Mouse (Mus musculus) gastrocnemius, adult 18-20 months (tissue): ENCODE measurements around the gene S1pr3. TPM values are rescaled to one million over a fixed set of nuclear protein-coding genes. Genes with fewer than 3 reads are reported as not detected.

Source experiments
- DNase-seq: peaks from one replicate; pipeline ENCODE4 v3.0.0; 2021; ENCODE audit warnings: low spot score
- total RNA-seq, 2 experiments: library from RNA; stranded (reverse); gene quantifications; 2 replicates each; pipeline ENCODE4 v1.2.3; 2021

Gene S1pr3
- total RNA-seq, 2 experiments from 2014 or later, result 3.0 to 4.2 TPM

GRCm38 (mm10) chr13:51405731-51406320 lies 2.6 kb upstream of the S1pr3 start:
- DNase-seq, result no peak

GRCm38 (mm10) chr13:51407541-51408217 lies 760 bp upstream of the S1pr3 start:
- peak; percentile 29 for DNase-seq

DNA sequence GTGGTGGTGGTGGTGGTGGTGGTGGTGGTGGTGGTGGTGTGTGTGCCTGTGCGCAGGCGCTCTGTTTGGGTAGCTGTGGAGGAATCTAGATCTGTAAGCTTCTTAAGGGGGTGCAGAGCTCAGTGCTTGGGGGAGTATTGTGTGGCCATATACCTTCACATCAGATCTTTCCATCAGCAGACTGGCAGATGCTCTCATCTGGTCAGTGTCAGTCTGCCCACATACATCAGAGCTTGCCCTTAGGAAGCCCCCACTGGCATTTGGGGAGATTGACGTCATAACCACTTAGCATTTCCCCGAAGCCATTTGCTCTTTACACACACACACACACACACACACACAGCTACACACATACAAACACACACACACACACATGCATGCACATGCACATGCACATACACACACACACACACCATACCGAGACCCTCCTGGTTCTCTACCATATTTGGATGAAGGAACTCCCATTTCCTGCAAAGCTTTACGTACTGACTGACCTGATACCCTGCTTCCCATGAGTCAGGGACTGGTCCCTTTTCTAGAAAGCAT lies 1.6 kb downstream of the S1pr3 start:
- DNase-seq, result no peak

DNA sequence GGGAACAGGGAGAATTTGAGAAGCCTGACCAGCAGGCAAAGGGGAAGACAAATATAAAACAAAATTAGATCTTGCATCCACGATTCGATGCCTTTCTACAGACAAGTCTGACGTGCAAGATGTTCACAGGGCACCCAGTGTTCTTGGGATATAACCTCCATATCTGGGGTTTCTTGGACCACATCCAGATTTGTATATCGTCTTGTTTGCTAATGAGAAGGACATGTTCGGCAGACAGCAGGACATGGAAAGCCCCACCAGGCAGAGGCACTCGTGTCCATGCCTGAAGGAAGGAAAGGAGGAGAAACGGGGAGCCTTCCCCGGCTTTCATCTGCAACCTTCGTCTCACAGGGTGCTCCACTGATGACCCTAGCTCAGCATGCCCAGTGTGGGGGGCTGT lies 2.8 kb downstream of the S1pr3 start:
- no peak for DNase-seq

- no peak for DNase-seq
These were observed 3.4 kb downstream of the S1pr3 start for GRCm38 (mm10) chr13:51411696-51412430.

DNA sequence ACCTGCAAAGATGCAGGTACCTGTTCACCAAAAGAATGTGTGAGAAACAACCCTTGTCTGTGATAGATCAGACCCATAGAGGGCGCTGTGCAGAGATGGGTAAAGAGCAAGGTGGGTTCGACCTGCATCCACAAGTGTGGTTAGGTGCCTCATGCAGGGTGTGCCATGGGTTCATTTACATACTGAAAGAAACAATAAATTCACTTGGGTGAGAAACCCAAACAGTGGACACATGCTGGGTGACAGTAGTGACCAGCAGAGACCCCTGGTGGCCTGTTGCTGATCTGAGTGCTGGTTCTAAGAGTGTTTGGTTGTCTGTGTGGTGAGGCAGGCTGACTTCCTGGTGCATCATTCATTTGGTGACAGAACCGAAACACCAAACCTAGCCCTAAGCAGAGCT lies 5.0 kb downstream of the S1pr3 start:
- DNase-seq, result no peak

- no peak for DNase-seq
These were observed 8.3 kb downstream of the S1pr3 start for GRCm38 (mm10) chr13:51416727-51417126.

DNA sequence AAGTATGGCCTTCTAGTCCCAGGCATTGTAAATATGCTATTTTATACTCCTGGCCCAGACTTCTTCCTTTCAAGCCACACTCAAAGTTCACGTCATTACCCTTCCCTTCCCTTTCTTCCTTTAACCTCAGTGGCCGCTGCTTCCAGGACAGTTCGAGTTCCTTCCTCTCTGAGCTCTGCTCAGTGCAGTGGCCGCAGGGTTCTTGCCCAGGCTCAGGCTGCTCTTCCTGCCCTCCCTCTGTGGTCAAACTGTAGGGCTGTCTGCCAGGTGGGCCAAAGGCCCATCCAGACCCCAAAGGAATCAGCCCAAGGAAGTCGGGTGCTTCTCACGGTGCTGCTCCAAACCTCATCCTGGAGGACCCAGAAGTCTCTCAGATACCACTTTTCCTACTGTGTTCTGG lies 9.4 kb downstream of the S1pr3 start:
- no peak for DNase-seq

- peak; percentile 93 for DNase-seq
These were observed 10.0 kb downstream of the S1pr3 start for GRCm38 (mm10) chr13:51418268-51418941.

DNA sequence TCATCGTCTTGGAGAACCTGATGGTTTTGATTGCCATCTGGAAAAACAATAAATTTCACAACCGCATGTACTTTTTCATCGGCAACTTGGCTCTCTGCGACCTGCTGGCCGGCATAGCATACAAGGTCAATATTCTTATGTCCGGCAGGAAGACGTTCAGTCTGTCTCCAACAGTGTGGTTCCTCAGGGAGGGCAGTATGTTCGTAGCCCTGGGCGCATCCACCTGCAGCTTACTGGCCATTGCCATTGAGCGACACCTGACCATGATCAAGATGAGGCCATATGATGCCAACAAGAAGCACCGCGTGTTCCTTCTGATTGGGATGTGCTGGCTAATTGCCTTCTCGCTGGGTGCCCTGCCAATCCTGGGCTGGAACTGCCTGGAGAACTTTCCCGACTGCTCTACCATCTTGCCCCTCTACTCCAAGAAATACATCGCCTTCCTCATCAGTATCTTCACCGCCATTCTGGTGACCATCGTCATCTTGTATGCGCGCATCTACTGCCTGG lies 10.6 kb downstream of the S1pr3 start:
- DNase-seq, result no peak

DNA sequence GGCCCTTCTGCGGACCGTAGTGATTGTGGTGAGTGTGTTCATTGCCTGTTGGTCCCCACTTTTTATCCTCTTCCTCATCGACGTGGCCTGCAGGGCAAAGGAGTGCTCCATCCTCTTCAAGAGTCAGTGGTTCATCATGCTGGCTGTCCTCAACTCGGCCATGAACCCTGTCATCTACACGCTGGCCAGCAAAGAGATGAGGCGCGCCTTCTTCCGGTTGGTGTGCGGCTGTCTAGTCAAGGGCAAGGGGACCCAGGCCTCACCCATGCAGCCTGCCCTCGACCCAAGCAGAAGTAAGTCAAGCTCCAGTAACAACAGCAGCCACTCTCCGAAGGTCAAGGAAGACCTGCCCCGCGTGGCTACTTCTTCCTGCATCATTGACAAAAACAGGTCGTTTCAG lies 11.1 kb downstream of the S1pr3 start:
- DNase-seq, result no peak

- no peak for DNase-seq
These were observed 12.4 kb downstream of the S1pr3 start for GRCm38 (mm10) chr13:51420861-51421260.

- DNase-seq, result no peak
These were observed 15.2 kb downstream of the S1pr3 start for GRCm38 (mm10) chr13:51423647-51424046.

GRCm38 (mm10) chr13:51424647-51425046 lies 16.2 kb downstream of the S1pr3 start:
- DNase-seq, result peak; percentile 62

GRCm38 (mm10) chr13:51425662-51426443 lies 17.4 kb downstream of the S1pr3 start:
- no peak for DNase-seq

- no peak for DNase-seq
These were observed 24.9 kb downstream of the S1pr3 start for GRCm38 (mm10) chr13:51433371-51433770.

DNA sequence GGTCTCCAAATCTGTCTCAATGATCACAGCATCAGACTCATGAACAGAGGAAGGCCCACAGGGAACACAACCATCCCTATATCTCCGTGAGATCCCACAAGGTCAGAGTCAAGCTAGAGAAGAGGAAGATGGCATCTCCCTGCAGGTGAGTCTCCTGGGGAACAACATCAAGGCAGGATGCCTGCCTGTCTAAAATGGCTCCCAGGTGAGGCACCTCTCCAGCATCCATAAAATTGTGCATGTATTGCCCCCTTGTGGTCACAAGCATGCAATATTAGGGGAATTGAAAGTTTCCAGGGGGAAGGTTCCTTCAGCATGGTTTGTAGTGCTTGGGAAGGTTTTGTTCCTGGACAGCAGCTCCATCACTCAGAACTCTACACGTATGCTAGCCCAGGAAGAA lies 26.0 kb downstream of the S1pr3 start:
- no peak for DNase-seq

DNA sequence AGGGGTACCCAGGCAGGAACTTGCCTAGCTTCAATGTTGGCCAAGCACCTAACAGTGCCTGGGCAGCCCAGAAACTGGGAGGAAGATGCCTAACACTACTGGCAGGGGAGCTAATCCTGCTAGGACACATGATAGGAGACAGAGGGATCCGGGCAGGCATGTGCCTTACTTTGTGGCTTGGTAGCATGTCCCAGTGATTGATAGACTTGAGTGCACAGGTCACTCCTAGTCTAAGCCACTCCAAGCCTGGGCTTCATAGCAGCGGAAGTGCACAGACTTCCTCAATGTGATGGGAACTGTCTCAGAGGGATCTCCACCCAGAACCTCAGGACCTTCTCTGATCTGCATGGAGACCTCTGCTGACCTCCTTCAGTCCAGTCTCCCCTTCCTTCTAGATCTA lies 26.7 kb downstream of the S1pr3 start:
- no peak for DNase-seq

DNA sequence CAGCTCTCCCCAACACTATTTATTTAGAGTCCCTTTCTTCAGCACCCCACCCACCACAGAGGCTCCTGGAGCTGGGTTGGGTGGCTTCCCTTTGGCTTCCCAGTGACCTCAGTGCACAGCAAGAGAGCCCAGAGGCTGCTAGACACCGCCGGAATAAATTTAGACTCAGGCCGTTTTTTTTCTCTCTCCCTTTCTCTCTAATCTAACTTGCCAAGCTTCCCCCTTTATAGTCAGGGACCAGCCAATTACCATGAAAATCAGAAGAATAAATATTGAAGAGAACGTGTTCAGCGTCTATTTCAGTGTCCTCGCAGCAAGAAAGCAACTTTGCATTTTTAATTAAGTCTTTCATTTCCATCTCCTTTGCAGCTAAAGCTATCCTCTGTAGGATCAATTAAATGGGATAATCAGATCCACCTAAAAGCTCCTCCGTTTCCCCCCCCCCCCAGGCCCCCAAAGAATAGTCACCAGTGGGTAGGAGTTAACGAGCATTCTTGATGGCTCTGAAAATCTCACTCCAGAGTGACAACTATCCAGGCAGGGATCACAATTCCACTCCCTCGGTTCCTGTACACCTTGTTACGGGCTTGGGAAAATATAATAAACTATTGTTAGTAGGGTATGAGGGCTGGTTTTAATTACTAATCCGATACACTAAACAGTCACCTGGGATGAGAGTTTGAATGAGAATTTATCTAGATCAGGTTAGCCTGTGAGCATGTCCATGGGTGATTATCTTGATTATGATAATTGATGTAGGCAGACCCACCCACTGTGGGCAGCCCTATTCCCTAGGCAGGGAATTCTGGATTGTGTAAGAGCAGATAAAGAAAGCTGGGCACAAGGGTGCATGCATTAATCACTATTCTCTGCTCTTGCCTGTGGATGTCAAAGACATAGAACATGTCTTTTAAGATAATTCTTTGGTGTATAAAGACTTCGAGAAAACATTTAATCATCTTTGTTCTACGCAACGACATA lies 29.0 kb downstream of the S1pr3 start:
- no peak for DNase-seq

DNA sequence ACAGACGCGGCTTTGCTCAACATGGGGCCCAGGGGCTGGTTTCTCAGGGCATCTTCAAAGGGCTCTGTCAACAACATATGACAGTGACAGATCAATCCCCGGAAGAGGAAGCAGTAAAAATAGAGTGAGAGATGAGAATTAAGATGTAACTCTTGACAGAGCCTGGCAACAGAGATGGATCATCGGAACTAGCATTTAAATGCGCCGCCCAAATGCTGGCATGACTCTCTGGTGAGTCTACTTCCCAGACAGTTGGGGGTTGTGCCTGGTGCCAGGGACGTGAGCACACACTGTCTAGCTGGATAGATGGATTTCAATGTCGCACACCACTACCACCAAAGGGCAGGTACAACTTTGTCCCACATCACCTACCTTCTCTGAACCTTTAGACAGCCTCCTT lies 34.5 kb downstream of the S1pr3 start:
- DNase-seq, result no peak
